Mouse (Mus musculus) neural tube, embryonic 13.5 days (tissue): ENCODE data around the gene Bmp10. TPM values are rescaled to one million over a fixed set of nuclear protein-coding genes. Genes with fewer than 3 reads are reported as not detected.
"Not testable (repeated sequence)": the region's sequence is repeated elsewhere in the genome, so short reads cannot be mapped to it uniquely, and the experiment has no call there.

Experiments used
- ATAC-seq: fragments of 200-750 bp; cut with Nextera tagmentation; 2 replicates; pipeline ENCODE4 v1.8.0; 2017; ENCODE audit warnings: low read depth, mild to moderate bottlenecking, moderate TSS enrichment, moderate library complexity
- H3K27ac ChIP-seq: fragments of 300-500 bp; sonication (generic); replicated peaks from 2 replicates; pipeline ENCODE4 v1.5.1; 2015; ENCODE audit warnings: moderate library complexity, mild to moderate bottlenecking, inconsistent platforms
- H3K27me3 ChIP-seq: fragments of 300-500 bp; sonication (generic); 2 replicates; pipeline ENCODE4 v1.6.1; 2015; ENCODE audit warnings: mild to moderate bottlenecking, inconsistent platforms
- H3K36me3 ChIP-seq: fragments of 300-500 bp; sonication (generic); 2 replicates; pipeline ENCODE4 v1.6.1; 2015; ENCODE audit warnings: mild to moderate bottlenecking, inconsistent platforms
- H3K4me1 ChIP-seq: fragments of 300-500 bp; sonication (generic); replicated peaks from 2 replicates; pipeline ENCODE4 v1.6.1; 2015; ENCODE audit warnings: inconsistent platforms
- H3K4me2 ChIP-seq: fragments of 300-500 bp; sonication (generic); 2 replicates; pipeline ENCODE4 v1.6.1; 2015; ENCODE audit warnings: inconsistent platforms, mild to moderate bottlenecking, moderate library complexity
- H3K4me3 ChIP-seq: fragments of 300-500 bp; sonication (generic); 2 replicates; pipeline ENCODE4 v1.5.1; 2015; ENCODE audit warnings: mild to moderate bottlenecking, inconsistent platforms
- H3K9ac ChIP-seq: fragments of 300-500 bp; sonication (generic); 2 replicates; pipeline ENCODE4 v1.6.1; 2015; ENCODE audit warnings: moderate library complexity, mild to moderate bottlenecking, inconsistent platforms
- H3K9me3 ChIP-seq: fragments of 300-500 bp; sonication (generic); 2 replicates; pipeline ENCODE4 v1.6.1; 2016; ENCODE audit warnings: inconsistent platforms
- WGBS: fragments of 180-500 bp; shearing (Covaris S2); methylation state at CpG from one replicate; pipeline ENCODE4 v1.1.7; 2015; 5-methylcytosine and 5-hydroxymethylcytosine counted together
- polyA plus RNA-seq: library from polyadenylated mRNA; unstranded; fragments of >200 nt; fragmentation: Nextera tagmentation; extraction: Ambion mirVana; gene quantifications from 2 replicates; pipeline ENCODE4 v1.2.1, GENCODE M21; 2015

The Bmp10 gene
- polyA plus RNA-seq, 1 experiment from 2014 or later, result not detected

DNA sequence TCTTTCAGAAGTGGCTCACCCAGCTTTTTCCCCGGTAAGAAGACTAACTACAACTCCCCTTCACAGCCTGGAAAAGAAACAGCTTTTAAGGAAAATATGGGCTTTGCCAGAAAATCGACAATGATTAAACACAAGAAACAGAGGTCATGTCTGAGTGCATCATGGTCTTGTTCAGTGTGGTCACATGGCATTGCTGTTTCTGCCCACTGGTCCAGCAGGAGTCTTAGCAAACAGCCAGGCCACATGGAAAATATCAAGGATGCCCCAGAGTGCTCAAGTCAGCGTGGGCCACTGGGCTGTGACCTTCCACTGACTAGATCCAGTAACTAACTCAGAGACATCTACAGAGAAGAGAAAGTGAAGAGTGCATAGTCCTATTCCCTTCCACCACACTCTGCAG is 23.0 kb downstream of the Bmp10 start:
- 73% methylated on average over 3 of the region's 3 CpGs for WGBS
- Histone ChIP-seq H3K4me1 (no peaks in the 10 kb centered on the region), H3K9me3 (no peaks in the 10 kb centered on the region), H3K4me2 (no peak overlapping the region), H3K9ac (no peak overlapping the region), H3K4me3 (no peak overlapping the region), H3K27me3 (no peaks in the 10 kb centered on the region), H3K36me3 (no peaks in the 10 kb centered on the region), H3K27ac (no peak overlapping the region)
- no peak for ATAC-seq

DNA sequence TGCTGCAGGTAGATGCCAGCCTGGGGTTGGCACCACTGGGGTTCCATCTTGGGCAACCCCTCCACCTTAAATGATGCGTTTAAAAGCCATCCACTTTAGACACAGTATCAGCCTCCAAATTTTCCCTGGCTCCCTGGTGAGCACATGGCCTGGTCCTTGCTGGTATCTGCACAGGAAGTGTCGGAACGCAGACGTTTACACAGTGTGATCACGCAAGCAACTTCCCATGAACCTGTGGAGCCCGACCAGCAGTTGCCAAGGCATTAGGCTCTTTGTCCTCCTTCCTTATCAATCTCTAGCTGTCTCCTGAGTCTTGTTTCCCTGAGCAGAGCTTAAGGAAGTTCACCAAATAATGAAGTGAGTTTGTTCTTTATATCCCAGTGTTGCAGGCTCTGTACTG is 26.7 kb downstream of the Bmp10 start:
- ATAC-seq, result no peak
- Histone ChIP-seq H3K4me3 (no peak overlapping the region), H3K4me2 (no peak overlapping the region), H3K4me1 (no peaks in the 10 kb centered on the region), H3K27ac (no peak overlapping the region), H3K27me3 (no peaks in the 10 kb centered on the region), H3K9ac (no peak overlapping the region), H3K36me3 (no peaks in the 10 kb centered on the region), H3K9me3 (no peaks in the 10 kb centered on the region)
- 77% methylated on average over 6 of the region's 6 CpGs for WGBS

DNA sequence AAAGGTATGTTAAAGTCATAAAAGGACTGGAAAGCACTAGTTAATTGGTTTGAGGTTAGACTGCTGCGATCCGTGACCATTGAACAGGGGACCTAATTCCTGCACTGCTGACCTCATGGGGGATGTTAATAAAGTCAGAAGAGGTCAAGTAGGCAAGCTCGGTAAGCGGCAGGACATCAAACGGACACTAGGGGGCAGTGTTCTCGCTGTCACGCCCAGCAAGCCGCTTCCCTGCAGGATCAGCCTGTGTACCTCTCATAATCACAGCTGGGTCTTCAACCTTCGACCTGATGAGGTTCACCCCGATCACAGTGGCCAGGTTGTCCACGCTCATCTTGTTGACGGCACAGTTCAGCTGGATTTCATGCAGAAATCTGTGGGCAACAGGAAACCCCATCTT is 37.4 kb downstream of the Bmp10 start:
- Histone ChIP-seq H3K9ac (no peak overlapping the region), H3K36me3 (no peaks in the 10 kb centered on the region), H3K27ac (no peak overlapping the region), H3K4me1 (peaks cover 6% of the 10 kb centered on the region; the same call in 1 of the 2 replicates), H3K4me2 (peak overlapping the region; percentile 36), H3K4me3 (no peak overlapping the region), H3K27me3 (no peaks in the 10 kb centered on the region), H3K9me3 (no peaks in the 10 kb centered on the region)
- ATAC-seq, result no peak
- 12% methylated on average over 12 of the region's 12 CpGs for WGBS

DNA sequence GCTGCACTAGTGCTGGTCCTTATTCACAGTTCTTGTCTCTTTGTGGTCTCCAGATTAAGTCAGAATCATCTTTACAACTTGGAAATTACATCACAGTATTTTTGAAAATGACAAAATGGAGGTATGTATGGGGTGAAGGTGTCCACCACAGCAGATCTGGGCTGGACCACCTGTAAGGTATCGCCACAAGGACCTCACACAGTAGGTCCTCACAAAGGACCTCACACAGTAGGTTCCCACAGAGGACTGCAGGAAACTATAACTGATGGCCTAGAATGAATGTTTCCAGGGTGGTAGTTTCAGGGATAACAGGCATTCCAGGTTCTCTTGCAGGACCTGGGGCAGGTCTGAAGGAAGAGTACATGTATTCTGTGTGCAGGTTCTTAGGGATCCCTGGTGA is 38.6 kb downstream of the Bmp10 start:
- WGBS, result 100% methylated on average over 1 of the region's 1 CpGs
- no peak overlapping the region for H3K27ac ChIP-seq
- ATAC-seq, result no peak
- no peak overlapping the region for H3K4me3 ChIP-seq
- H3K4me1 ChIP-seq, result peaks cover 6% of the 10 kb centered on the region; the same call in 1 of the 2 replicates
- no peaks in the 10 kb centered on the region for H3K9me3 ChIP-seq
- H3K4me2 ChIP-seq, result no peak overlapping the region
- no peak overlapping the region for H3K9ac ChIP-seq
- no peaks in the 10 kb centered on the region for H3K27me3 ChIP-seq
- H3K36me3 ChIP-seq, result no peaks in the 10 kb centered on the region

DNA sequence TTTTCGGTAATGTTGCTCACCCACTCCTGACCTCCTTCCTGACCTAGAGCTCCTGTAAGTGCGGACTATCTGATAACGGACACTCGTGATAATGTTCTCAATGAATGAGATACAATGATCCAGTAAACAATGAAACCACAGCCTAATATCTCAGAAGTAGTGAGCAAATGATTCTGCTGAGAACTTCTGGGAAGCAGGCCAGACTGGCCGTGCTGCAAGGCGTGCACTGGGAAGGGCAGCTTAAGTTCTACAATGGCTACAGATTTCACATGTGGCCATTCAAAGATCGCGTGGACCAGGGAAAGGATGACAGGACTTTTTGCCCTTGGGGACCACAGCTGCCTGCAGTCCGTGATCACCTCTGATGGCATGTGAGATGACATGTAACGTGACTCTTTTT is 39.6 kb downstream of the Bmp10 start:
- no peak overlapping the region for H3K4me3 ChIP-seq
- no peak overlapping the region for H3K27ac ChIP-seq
- WGBS, result 94% methylated on average over 10 of the region's 10 CpGs
- no peak overlapping the region for H3K9ac ChIP-seq
- H3K4me2 ChIP-seq, result no peak overlapping the region
- H3K36me3 ChIP-seq, result no peaks in the 10 kb centered on the region
- peaks cover 6% of the 10 kb centered on the region; the same call in 1 of the 2 replicates for H3K4me1 ChIP-seq
- H3K27me3 ChIP-seq, result no peaks in the 10 kb centered on the region
- ATAC-seq, result no peak
- no peaks in the 10 kb centered on the region for H3K9me3 ChIP-seq

DNA sequence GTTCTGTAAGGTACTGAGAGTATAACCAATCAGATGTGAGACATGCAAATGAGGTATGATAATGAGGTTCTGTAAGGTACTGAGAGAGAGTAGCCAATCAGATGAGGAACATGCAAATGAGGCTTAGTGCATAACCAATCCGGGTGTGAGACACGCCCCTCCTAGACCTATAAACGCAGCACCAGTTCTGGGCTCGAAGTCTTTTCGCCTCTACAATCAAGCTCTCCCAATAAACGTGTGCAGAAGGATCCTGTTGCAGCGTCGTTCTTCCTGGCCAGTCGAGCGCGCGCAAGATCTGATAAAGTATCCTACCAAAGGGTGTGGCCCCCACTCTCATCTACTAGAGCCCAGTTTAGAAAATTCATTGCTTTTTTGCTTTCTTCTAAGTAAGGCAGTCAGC is 41.3 kb downstream of the Bmp10 start:
- not testable (repeated sequence) for H3K4me3 ChIP-seq, ATAC-seq, H3K4me2 ChIP-seq, H3K36me3 ChIP-seq, H3K4me1 ChIP-seq, H3K27ac ChIP-seq, H3K27me3 ChIP-seq, H3K9me3 ChIP-seq, H3K9ac ChIP-seq
- 95% methylated on average over 12 of the region's 12 CpGs for WGBS

DNA sequence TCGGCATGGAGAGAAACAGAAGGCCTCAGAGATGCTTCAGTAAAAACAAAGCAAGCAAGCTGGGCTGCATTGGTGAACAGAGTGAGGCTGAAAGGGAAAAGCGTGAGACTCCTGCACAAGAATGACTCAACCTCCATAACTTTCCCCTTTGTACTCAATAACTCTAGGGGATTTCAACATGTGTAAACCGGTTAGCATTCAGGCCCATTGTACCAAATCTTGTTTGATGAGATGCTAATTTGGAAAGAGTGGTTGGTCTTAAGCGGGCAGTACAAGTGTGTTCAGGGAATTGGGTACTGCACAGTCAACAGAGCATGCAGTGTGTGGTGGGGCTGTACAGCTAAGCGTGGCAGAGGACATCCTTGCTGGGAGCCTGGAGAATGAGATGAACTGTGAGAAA is 46.4 kb downstream of the Bmp10 start:
- H3K4me3 ChIP-seq, result no peak overlapping the region
- no peak for ATAC-seq
- no peaks in the 10 kb centered on the region; the same call in 1 of the 2 replicates for H3K4me1 ChIP-seq
- H3K9ac ChIP-seq, result no peak overlapping the region
- no peaks in the 10 kb centered on the region for H3K36me3 ChIP-seq
- no peaks in the 10 kb centered on the region for H3K27me3 ChIP-seq
- H3K9me3 ChIP-seq, result no peaks in the 10 kb centered on the region
- H3K27ac ChIP-seq, result no peak overlapping the region
- 86% methylated on average over 5 of the region's 5 CpGs for WGBS
- no peak overlapping the region for H3K4me2 ChIP-seq

DNA sequence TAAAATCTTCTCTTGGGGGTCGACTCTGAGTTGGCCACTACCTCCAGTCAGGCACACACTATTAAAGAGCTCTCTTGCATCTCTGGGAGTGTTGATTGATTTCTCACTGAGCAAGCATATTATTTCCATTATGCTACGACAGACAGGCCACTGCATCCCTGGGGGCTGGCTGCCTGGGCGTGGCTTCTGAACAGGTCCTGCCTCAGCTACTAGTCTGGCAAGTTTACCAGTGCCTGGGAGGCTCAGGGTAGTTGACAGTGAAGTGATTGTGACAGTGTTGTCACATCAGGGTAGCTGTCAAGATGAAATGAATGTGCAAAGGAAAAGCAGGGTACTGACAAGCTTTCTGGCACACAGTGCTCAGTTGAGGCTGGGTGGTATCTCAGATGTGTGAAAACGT is 50.1 kb downstream of the Bmp10 start:
- ATAC-seq, result no peak
- no peaks in the 10 kb centered on the region for H3K9me3 ChIP-seq
- no peak overlapping the region for H3K4me2 ChIP-seq
- no peak overlapping the region for H3K4me3 ChIP-seq
- H3K9ac ChIP-seq, result no peak overlapping the region
- H3K27me3 ChIP-seq, result no peaks in the 10 kb centered on the region
- H3K27ac ChIP-seq, result no peak overlapping the region
- 52% methylated on average over 4 of the region's 4 CpGs for WGBS
- H3K36me3 ChIP-seq, result no peaks in the 10 kb centered on the region
- H3K4me1 ChIP-seq, result peaks cover 11% of the 10 kb centered on the region

DNA sequence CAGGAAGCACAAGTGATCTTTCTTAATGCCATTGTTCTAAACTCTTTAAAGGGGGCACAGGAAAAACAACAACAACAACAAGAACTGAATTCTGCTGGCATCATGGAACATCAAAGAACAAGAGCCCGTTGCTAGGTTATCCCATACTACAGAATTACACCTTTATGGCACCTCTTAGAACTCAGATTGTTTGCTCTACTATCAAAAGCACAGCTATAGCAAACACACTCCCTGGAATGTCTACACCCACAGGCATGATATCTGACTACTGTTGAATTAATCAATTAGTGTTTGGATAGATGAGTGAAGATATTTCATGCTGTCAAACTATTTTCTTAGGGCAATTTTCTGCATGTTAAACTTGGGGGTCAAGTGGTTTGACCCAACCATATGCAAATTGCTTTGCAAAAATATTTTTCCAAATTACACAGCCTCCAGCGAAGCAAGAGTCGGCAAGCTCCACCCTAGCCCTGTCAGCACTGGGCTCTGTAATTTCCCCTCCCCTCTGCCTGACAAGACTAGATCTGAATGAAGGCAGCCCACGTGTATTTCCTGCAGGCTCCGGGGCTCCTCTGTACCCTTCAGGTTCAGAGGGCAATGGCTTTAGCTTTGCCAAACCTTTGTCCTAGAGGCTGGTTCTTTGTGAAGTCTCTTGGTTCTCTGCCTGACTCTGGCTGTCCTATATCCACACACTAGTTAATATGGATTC is 50.7 kb downstream of the Bmp10 start:
- no peak for ATAC-seq
- Histone ChIP-seq H3K4me3 (no peak overlapping the region), H3K9ac (no peak overlapping the region), H3K4me1 (peaks cover 15% of the 10 kb centered on the region), H3K9me3 (no peaks in the 10 kb centered on the region), H3K27ac (no peak overlapping the region), H3K4me2 (no peak overlapping the region), H3K27me3 (no peaks in the 10 kb centered on the region), H3K36me3 (no peaks in the 10 kb centered on the region)
- WGBS, result 59% methylated on average over 5 of the region's 5 CpGs

DNA sequence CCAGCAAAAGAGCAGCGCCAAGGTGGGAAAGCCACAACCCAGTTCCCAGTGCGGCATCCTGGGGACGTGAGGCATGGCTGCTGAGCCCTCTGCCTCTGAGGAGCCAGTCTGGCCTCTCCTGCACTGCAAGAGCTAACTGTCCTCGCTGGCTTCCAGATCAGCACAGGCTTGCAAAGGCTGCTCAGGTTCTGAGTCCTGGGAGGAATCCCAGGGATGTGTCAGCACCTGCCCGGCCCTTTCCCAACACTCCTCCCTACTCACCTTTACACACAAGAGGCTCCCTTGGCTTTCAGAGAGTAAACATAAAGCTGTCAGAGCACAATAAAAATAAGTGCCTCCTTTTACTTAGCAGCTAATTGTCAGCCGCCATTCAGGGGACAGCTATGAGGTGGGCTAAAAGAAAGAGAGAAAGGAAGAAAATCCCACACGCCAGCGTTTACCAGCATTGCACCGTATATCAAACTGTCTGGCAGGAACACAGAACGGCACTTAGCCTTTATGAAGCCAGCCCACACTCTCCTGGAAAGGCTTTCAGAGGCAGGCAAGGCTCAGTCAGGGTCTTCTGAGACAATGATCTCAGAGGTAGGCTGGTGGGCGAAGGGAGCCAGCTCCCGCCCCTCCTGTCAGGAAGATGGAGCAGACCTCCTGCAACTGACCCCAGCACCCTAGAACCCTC is 54.6 kb downstream of the Bmp10 start:
- Histone ChIP-seq H3K36me3 (no peaks in the 10 kb centered on the region), H3K27ac (peak overlapping the region; percentile 71), H3K9ac (peak overlapping the region; percentile 53; the same call in 1 of the 2 replicates), H3K4me2 (peak overlapping the region; percentile 13; the same call in 1 of the 2 replicates), H3K4me1 (peaks cover 15% of the 10 kb centered on the region), H3K27me3 (no peaks in the 10 kb centered on the region), H3K9me3 (no peaks in the 10 kb centered on the region), H3K4me3 (no peak overlapping the region)
- 27% methylated on average over 12 of the region's 12 CpGs for WGBS
- peak; percentile 71 for ATAC-seq

DNA sequence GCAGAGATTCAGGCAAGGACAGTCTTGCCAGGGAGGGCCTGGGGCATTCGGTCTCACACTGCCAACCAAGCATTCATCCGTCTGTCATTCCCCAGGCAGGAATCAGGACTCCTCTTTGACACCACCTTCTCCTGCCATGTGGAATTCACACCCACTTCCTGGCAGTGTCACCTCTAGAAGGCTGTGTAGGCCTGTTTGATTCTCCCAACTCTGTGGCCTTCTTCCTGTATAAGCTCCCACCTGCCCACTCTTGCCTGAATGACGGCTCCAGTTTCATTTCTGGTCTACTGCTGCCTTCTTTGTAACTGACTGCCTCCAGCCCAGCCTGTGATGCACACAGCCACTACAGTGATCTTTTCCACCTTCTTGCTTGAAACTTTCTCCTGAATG is 55.1 kb downstream of the Bmp10 start:
- H3K27me3 ChIP-seq, result no peaks in the 10 kb centered on the region
- H3K36me3 ChIP-seq, result no peaks in the 10 kb centered on the region
- WGBS, result 54% methylated on average over 3 of the region's 3 CpGs
- H3K27ac ChIP-seq, result 0 out of 2 replicates have a peak overlapping the region, but pooled peaks have one; percentile 71
- H3K4me1 ChIP-seq, result peaks cover 15% of the 10 kb centered on the region
- no peak overlapping the region for H3K4me3 ChIP-seq
- 0 out of 2 replicates have a peak overlapping the region, but pooled peaks have one; percentile 53 for H3K9ac ChIP-seq
- H3K4me2 ChIP-seq, result no peak overlapping the region
- no peaks in the 10 kb centered on the region for H3K9me3 ChIP-seq
- no peak for ATAC-seq

DNA sequence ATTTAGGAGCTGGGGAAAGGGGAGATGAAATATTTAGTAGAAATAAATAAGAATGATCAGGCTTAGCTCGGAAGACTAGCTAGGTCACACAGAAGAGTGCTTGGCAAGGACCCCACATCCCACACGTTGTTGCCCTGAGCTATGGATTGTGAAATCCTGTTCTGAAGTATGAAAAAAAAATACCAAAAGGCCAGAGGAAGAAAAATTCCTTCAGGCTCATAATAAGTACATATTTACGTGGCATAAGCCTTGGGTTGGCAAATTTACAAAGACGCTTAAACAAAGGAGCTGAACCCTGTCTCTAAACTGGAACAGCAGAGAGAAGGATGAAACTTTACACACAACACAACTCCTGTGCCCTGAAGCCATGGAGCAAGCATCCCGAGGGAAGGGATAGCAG is 56.0 kb downstream of the Bmp10 start:
- WGBS, result 79% methylated on average over 5 of the region's 5 CpGs
- Histone ChIP-seq H3K36me3 (no peaks in the 10 kb centered on the region), H3K4me2 (no peak overlapping the region), H3K9ac (no peak overlapping the region), H3K9me3 (no peaks in the 10 kb centered on the region), H3K27me3 (no peaks in the 10 kb centered on the region), H3K27ac (no peak overlapping the region), H3K4me1 (peaks cover 15% of the 10 kb centered on the region), H3K4me3 (no peak overlapping the region)
- no peak for ATAC-seq
